Mouse (Mus musculus) hindbrain, embryonic 15.5 days (tissue): ENCODE results near the gene Cdh12. TPM values are rescaled to one million over a fixed set of nuclear protein-coding genes. Genes with fewer than 3 reads are reported as not detected.

Experiments used
- ATAC-seq: fragments of 200-750 bp; cut with Nextera tagmentation; 2 replicates; pipeline ENCODE4 v1.8.0; 2017; ENCODE audit warnings: low read depth, moderate number of reproducible peaks, moderate TSS enrichment; ENCODE audit not compliant: low FRiP score
- H3K27ac ChIP-seq: fragments of 300-500 bp; sonication (generic); replicated peaks from 2 replicates; pipeline ENCODE4 v1.5.1; 2015; ENCODE audit warnings: mild to moderate bottlenecking, inconsistent platforms
- H3K27me3 ChIP-seq: fragments of 300-500 bp; sonication (generic); 2 replicates; pipeline ENCODE4 v1.6.1; 2015; ENCODE audit warnings: control low read depth, inconsistent platforms
- H3K36me3 ChIP-seq: fragments of 300-500 bp; sonication (generic); 2 replicates; pipeline ENCODE4 v1.6.1; 2015; ENCODE audit warnings: control low read depth, inconsistent platforms
- H3K4me1 ChIP-seq: fragments of 300-500 bp; sonication (generic); replicated peaks from 2 replicates; pipeline ENCODE4 v1.6.1; 2015; ENCODE audit warnings: control low read depth, inconsistent platforms
- H3K4me2 ChIP-seq: fragments of 300-500 bp; sonication (generic); 2 replicates; pipeline ENCODE4 v1.6.1; 2015; ENCODE audit warnings: moderate library complexity, mild to moderate bottlenecking, inconsistent platforms
- H3K4me3 ChIP-seq: fragments of 300-500 bp; sonication (generic); 2 replicates; pipeline ENCODE4 v1.5.1; 2015; ENCODE audit warnings: mild to moderate bottlenecking, inconsistent platforms
- H3K9ac ChIP-seq: fragments of 300-500 bp; sonication (generic); 2 replicates; pipeline ENCODE4 v1.6.1; 2015; ENCODE audit warnings: inconsistent platforms
- H3K9me3 ChIP-seq: fragments of 300-500 bp; sonication (generic); 2 replicates; pipeline ENCODE4 v1.6.1; 2016; ENCODE audit warnings: control low read depth, inconsistent platforms
- WGBS: fragments of 180-500 bp; shearing (Covaris S2); methylation state at CpG from one replicate; pipeline ENCODE4 v1.1.7; 2015; 5-methylcytosine and 5-hydroxymethylcytosine counted together
- polyA plus RNA-seq: library from polyadenylated mRNA; unstranded; fragments of >200 nt; fragmentation: Nextera tagmentation; extraction: Ambion mirVana; gene quantifications from 2 replicates; pipeline ENCODE4 v1.2.1, GENCODE M21; 2015

Cdh12 gene
- polyA plus RNA-seq, 1 experiment from 2014 or later = 9.6 TPM

DNA sequence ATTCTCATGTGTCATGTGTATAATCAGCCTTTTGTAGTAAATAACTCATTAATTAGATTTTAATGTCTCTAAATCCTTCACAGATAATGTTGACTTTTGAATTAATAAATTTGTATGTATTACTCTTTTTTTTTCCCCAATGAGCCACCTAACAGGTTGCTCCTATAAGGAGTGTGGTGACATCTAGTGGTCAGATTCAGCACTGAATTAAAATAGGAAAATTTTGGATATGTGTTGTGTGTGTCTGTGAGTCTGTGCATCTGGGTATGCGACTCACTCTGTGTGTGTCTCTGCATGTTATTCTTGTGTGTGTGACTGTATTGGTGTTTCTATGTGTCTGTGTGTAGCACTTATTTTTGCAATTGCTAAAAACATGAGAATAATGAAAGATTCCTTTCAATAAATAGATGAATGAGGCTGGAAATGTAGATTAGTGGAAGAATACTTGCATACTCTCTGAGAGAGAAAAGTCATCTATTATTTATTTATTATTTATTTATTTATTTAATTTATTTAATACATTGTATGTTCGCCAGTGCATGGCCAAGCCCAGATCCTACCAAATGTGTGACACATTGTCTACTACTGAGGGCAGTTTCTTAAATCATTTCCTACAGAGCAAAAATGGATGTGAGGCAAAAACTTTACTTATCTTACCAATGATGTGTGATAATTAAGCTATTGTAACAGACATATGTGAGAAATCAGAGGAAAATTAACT, 958.4 kb downstream of the Cdh12 start:
- Histone ChIP-seq H3K4me3 (no peak overlapping the region), H3K27me3 (no peaks in the 10 kb centered on the region), H3K9ac (no peak overlapping the region), H3K4me1 (no peaks in the 10 kb centered on the region), H3K4me2 (no peak overlapping the region), H3K27ac (no peak overlapping the region), H3K36me3 (no peaks in the 10 kb centered on the region), H3K9me3 (no peaks in the 10 kb centered on the region)
- ATAC-seq = peak; percentile 45; the same call in 1 of the 2 replicates
- 69% methylated on average over 2 of the region's 2 CpGs for WGBS

DNA sequence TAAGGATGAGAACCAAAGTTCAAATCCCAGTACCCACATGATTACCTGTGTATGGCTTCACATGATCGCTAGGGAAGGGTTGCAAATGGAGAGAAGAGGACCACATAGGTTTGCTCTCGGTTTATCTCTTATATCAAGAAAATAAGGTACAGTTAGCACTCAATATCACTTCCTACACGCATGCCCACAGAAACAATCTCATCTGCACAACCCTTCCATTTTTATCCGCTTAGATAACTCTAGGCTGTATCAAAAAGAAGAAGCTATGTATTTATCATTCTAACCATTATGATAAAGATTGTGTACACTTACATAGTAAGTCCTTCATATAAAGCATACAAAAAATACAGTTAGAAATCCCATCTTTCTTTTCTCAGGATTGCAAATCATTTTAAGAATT, 988.3 kb downstream of the Cdh12 start:
- ATAC-seq = no peak
- 93% methylated on average over 4 of the region's 4 CpGs for WGBS
- Histone ChIP-seq H3K4me1 (no peaks in the 10 kb centered on the region), H3K4me2 (no peak overlapping the region), H3K9me3 (no peaks in the 10 kb centered on the region), H3K9ac (no peak overlapping the region), H3K36me3 (no peaks in the 10 kb centered on the region), H3K4me3 (no peak overlapping the region), H3K27me3 (no peaks in the 10 kb centered on the region), H3K27ac (no peak overlapping the region)

DNA sequence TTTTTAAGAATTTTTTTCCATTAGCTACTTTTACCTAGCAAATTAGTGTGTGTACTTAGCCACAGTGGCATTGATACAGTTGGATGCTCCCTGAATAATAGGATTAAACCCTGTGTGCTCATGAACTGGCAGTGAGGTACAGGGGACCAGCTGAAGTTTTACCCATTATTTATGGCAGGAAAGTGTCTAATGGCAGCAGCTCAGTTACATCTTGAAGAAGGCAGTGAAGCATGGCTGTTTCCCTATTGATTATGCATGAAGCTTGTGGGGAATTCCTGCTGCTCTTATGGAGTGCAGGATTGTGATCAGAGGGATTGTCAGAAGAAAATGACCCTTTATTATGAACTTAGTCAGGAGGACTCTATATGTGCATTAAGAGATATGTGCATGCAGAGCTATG, 988.9 kb downstream of the Cdh12 start:
- no peak overlapping the region for H3K4me3 ChIP-seq

DNA sequence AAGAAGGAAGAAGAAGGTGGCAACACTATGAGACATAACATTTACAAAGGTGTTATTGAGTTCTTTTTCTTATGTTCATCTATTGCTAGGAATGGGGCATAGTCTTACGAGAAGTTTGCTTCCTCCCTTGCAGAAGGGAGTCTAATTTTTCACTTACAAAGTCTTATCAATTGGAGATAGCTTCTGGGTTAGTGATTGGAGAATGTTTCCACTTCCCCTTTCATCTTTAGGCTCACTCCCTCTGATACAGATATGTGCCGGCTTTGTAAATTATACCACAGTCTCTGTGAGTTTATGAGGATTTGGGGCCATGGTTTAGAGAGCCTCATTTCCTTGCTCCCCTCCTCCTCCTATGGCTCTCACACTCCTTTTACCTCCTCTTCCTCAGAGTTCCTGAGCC, 1009.0 kb downstream of the Cdh12 start:
- no peaks in the 10 kb centered on the region for H3K27me3 ChIP-seq
- H3K36me3 ChIP-seq = no peaks in the 10 kb centered on the region
- ATAC-seq = no peak
- no peak overlapping the region for H3K27ac ChIP-seq
- no peak overlapping the region for H3K4me3 ChIP-seq
- H3K9me3 ChIP-seq = no peaks in the 10 kb centered on the region
- H3K4me1 ChIP-seq = no peaks in the 10 kb centered on the region
- no peak overlapping the region for H3K9ac ChIP-seq
- no peak overlapping the region for H3K4me2 ChIP-seq
- WGBS = 82% methylated on average over 2 of the region's 2 CpGs

More for the DNA sequence above, 988.9 kb downstream of the Cdh12 start:
- no peak for ATAC-seq
- H3K27ac ChIP-seq = no peak overlapping the region
- no peak overlapping the region for H3K4me2 ChIP-seq
- H3K9me3 ChIP-seq = no peaks in the 10 kb centered on the region
- no peaks in the 10 kb centered on the region for H3K36me3 ChIP-seq
- no peaks in the 10 kb centered on the region for H3K27me3 ChIP-seq
- no peak overlapping the region for H3K9ac ChIP-seq
- H3K4me1 ChIP-seq = no peaks in the 10 kb centered on the region

DNA sequence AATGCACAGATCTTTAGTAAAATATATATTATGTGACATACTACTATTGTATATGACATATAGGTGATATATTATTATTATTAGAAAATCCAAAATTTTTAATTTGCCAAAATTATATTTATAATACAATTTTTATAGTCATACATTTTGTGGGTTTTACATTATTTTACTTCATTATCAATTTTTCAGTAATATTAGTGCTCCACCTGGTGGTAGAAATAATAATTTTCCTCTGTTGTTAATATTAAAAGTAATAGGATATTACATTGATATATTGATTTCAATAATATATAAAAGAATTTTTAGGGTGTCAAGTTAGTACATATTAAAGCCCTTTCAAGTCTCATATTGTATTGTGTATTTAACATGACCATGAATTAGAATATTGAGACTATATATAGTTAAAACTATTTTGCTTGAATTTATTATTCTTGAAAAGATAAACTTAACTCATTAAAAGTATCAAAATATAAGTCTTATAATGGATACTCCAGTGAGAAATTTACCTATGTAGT, 1070.3 kb downstream of the Cdh12 start:
- Histone ChIP-seq H3K4me2 (no peak overlapping the region), H3K4me3 (no peak overlapping the region), H3K9me3 (no peaks in the 10 kb centered on the region), H3K27ac (no peak overlapping the region), H3K4me1 (no peaks in the 10 kb centered on the region), H3K27me3 (no peaks in the 10 kb centered on the region), H3K9ac (no peak overlapping the region), H3K36me3 (no peaks in the 10 kb centered on the region)
- no peak for ATAC-seq

DNA sequence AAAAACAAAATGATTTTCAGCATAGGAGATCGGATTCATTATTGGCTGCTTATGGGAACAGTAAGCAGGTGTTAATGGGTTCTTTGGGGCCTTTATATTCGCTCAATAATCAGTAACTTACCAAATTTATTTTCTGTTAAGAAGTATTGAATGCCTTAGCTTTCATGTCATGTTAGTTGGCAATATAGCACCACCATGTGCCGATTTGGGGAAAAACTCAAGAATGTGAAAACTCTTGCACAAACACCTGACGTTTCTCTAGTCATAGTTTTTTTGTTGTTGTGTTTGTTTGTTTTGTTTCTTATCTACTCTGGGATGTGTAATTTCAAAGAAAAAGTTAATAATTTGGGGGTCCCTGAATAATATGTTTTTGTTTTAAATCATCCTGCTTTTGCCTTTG, 1081.7 kb downstream of the Cdh12 start:
- no peak for ATAC-seq
- Histone ChIP-seq H3K4me3 (no peak overlapping the region), H3K4me1 (no peaks in the 10 kb centered on the region), H3K36me3 (no peaks in the 10 kb centered on the region), H3K27ac (no peak overlapping the region), H3K27me3 (no peaks in the 10 kb centered on the region), H3K9ac (no peak overlapping the region), H3K4me2 (no peak overlapping the region), H3K9me3 (no peaks in the 10 kb centered on the region)
- WGBS = 73% methylated on average over 4 of the region's 4 CpGs

DNA sequence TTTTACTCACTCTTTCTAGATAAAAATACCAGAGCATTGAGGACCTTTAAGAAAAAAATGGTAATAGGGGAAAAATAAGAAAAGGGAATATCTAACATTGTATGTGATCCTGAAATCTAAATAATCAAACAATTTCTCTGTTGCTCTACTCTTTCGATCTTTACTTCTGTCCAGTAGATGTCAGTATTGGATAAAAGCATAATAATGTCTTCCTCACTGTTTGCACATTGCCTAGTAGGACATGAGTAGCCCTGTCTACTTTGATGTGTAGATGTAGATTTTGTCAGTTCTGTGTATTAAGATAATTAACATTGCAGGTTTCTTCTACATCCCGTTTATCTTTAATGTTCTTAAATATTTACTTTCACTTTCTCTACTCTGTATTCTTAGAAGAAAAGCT, 1087.8 kb downstream of the Cdh12 start:
- H3K4me1 ChIP-seq = no peaks in the 10 kb centered on the region
- H3K27me3 ChIP-seq = no peaks in the 10 kb centered on the region
- no peak overlapping the region for H3K4me3 ChIP-seq
- H3K36me3 ChIP-seq = no peaks in the 10 kb centered on the region
- no peak overlapping the region for H3K4me2 ChIP-seq
- no peak overlapping the region for H3K27ac ChIP-seq
- no peaks in the 10 kb centered on the region for H3K9me3 ChIP-seq
- ATAC-seq = no peak
- WGBS = 68% methylated on average over 2 of the region's 2 CpGs
- no peak overlapping the region for H3K9ac ChIP-seq

DNA sequence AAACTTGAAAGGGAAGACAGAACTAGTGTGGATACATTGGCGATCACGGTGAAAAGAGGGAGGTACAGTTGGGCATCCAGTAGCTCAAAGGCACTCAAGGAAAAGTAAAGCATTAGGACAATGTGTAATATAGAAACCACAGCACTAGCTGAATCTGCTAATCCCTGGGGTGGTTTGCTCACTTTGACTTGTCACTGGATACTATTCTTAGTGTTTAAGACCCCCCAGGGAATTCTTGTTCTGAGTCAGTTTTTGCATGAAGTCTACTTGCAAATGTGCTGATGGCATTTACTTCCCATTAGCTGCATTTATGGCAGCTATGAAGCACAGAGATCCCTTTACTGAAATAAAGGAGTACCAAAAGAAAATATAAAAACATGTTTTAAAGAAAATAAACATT, 1095.7 kb downstream of the Cdh12 start:
- Histone ChIP-seq H3K27me3 (no peaks in the 10 kb centered on the region), H3K36me3 (no peaks in the 10 kb centered on the region), H3K9me3 (no peaks in the 10 kb centered on the region), H3K4me1 (no peaks in the 10 kb centered on the region), H3K27ac (no peak overlapping the region), H3K4me2 (no peak overlapping the region), H3K4me3 (no peak overlapping the region), H3K9ac (no peak overlapping the region)
- ATAC-seq = no peak
- WGBS = 92% methylated on average over 2 of the region's 2 CpGs

DNA sequence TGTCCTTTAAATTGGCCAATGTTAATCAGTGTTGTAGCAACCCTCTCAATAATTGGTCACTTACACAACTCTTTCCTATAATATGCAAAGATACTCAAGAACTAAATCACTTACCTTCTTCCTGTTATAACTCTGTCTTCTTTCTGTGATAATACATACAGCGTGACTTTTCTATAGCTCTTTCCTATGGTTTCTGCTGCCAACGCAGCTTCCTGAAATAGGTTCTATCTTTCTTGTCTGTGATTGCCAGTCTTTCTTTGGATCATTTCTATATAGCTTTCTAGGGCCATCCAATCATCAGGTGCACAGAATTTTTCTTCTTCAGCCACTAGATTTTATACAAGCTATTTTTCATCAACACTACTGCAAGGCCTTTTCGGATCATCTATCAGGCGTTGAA, 1106.9 kb downstream of the Cdh12 start:
- Histone ChIP-seq H3K9ac (no peak overlapping the region), H3K4me2 (no peak overlapping the region), H3K27ac (no peak overlapping the region), H3K4me3 (no peak overlapping the region), H3K4me1 (no peaks in the 10 kb centered on the region), H3K36me3 (no peaks in the 10 kb centered on the region), H3K27me3 (no peaks in the 10 kb centered on the region), H3K9me3 (no peaks in the 10 kb centered on the region)
- ATAC-seq = no peak
- 93% methylated on average over 4 of the region's 4 CpGs for WGBS

DNA sequence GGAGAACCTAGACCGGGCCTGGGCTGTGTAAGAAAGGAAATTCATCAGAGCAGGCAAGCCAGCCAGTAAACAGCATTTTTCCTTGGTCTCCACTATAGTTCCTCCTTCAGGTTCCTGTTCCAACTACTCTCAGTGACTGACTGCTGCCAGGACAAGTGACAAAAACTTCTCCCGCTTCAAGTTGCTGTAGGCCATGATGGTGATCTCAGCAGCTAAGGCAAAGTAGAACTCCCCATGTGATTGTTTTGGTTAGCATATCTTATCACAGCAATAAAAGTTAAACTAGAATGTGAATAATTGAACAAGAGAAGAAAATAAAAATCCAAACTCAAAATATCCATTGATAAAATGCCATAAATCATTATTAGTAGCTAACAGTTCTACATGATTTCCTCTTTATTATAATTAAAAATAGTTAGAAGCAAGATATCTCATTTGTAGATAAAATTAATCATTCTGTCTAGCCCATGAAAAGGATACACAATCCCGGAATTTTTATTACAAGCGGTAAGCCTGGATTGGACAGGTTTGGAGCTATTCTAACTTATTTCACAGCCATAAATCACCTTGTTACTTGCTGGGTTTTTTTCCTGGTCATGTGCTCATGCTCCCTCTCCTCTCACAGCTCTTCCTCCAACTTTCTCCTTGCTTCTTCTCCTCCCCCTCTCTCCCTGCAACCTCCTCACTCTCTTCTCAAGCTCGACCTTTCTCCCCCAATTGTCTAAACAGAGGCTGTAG, 1117.4 kb downstream of the Cdh12 start:
- no peak overlapping the region for H3K4me2 ChIP-seq
- H3K36me3 ChIP-seq = no peaks in the 10 kb centered on the region
- H3K27me3 ChIP-seq = no peaks in the 10 kb centered on the region
- no peak for ATAC-seq
- no peaks in the 10 kb centered on the region for H3K9me3 ChIP-seq
- no peak overlapping the region for H3K4me3 ChIP-seq
- 83% methylated on average over 5 of the region's 5 CpGs for WGBS
- H3K4me1 ChIP-seq = no peaks in the 10 kb centered on the region
- no peak overlapping the region for H3K9ac ChIP-seq
- no peak overlapping the region for H3K27ac ChIP-seq

DNA sequence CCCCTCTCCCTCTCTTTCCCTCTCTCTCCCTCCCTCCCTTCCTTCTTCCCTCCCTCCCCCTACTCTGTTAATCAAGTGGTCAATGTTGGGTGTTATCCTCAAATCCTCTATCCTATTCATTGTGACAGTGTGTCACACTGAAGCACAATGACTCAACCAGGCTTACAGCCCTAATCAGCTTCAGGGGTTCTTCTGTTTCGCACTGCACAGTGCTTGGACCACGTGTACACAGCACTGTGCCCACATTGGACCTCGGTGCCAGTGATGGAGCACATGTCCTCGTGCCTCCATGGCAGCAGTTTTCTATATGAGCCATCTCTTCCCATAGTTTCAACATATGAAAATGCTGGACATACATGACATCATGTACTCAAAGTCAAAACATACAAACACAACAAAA, 1155.4 kb downstream of the Cdh12 start:
- H3K4me1 ChIP-seq = no peaks in the 10 kb centered on the region
- H3K36me3 ChIP-seq = no peaks in the 10 kb centered on the region
- peaks cover 4% of the 10 kb centered on the region; the same call in 1 of the 2 replicates for H3K9me3 ChIP-seq
- H3K27ac ChIP-seq = no peak overlapping the region
- no peak overlapping the region for H3K4me3 ChIP-seq
- ATAC-seq = no peak
- H3K4me2 ChIP-seq = no peak overlapping the region
- WGBS = 74% methylated on average over 4 of the region's 4 CpGs
- H3K9ac ChIP-seq = no peak overlapping the region
- H3K27me3 ChIP-seq = no peaks in the 10 kb centered on the region
